Mouse (Mus musculus): Measurements from ENCODE around the gene Akap8. TPM values are rescaled to one million over a fixed set of nuclear protein-coding genes. Genes with fewer than 3 reads are reported as not detected.

Akap8 gene
- total and polyA plus RNA-seq, 3 experiments: 77.9 to 127 (median 101) TPM

- Histone ChIP-seq H3K9me3 (replicated peaks; ENCODE audit: insufficient read depth, low read length) (no peaks in the 10 kb centered on the region), H3K9ac (ENCODE audit: control insufficient read depth, low read depth, low read length, poor library complexity, severe bottlenecking) (peak within 1 kb of the TSS; percentile 90), H3K4me1 (ENCODE audit: control insufficient read depth in 1 of 2, insufficient read depth in 2 of 2, low read length in 2 of 2) (peaks cover 6 to 8% of the 10 kb centered on the region in 2 experiments; a peak in 3 of 4 replicates), H3K27ac (ENCODE audit: control insufficient read depth, low read depth, low read length) (peak within 1 kb of the TSS; percentile 83), H3K36me3 (ENCODE audit: control insufficient read depth in 1 of 2, insufficient read depth in 2 of 2, low read length in 2 of 2) (peaks cover 0 to 13% of the 10 kb centered on the region in 2 experiments; a peak in 3 of 4 replicates), H3K79me2 (ENCODE audit: control insufficient read depth, insufficient read depth, low read length, poor library complexity) (peaks cover 23% of the 10 kb centered on the region), H3K27me3 (ENCODE audit: control insufficient read depth in 1 of 2, insufficient read depth in 2 of 2, low read length in 2 of 2) (no peaks in the 10 kb centered on the region), H3K4me3 (ENCODE audit: control insufficient read depth in 1 of 2, insufficient read depth in 1 of 2, low read depth in 2 of 2, low read length in 2 of 2) (peak within 1 kb of the TSS; percentile 91 to 94)
- DNase-seq (ENCODE audit: low read depth, low spot score): peak; percentile 99
- TF ChIP-seq ZNF384 (IDR thresholded peaks at IDR 0.05; ENCODE audit: low read depth, low read length) (no peak), MAX (IDR thresholded peaks at IDR 0.05; ENCODE audit: low read length) (peak; percentile 89), MEF2A (IDR thresholded peaks at IDR 0.05; ENCODE audit: extremely low read depth, insufficient replicate concordance, low read depth, low read length, poor library complexity, severe bottlenecking) (no peak), NELFE (IDR thresholded peaks at IDR 0.05; ENCODE audit: low read depth, low read length) (peak; percentile 82), CTCF (IDR thresholded peaks at IDR 0.05 in 2 of 3, conservative IDR thresholded peaks at IDR 0.05 in 1 of 3; ENCODE audit: control insufficient read depth in 1 of 3, insufficient read depth in 1 of 3, low read depth in 2 of 3, low read length in 3 of 3, poor library complexity in 1 of 3, severe bottlenecking in 1 of 3) (no peak), USF2 (IDR thresholded peaks at IDR 0.05; ENCODE audit: borderline replicate concordance in 1 of 2, insufficient read depth in 1 of 2, low read depth in 1 of 2, low read length in 2 of 2) (no peak), POLR2A (IDR thresholded peaks at IDR 0.05; ENCODE audit: control insufficient read depth in 1 of 2, insufficient read depth in 1 of 2, low read depth in 1 of 2, low read length in 2 of 2, poor library complexity in 1 of 2) (peak; percentile 92 to 94), TAL1 (IDR thresholded peaks at IDR 0.05; ENCODE audit: low read length) (no peak), MAFK (IDR thresholded peaks at IDR 0.05; ENCODE audit: borderline replicate concordance, low read depth, low read length) (no peak), MYB (IDR thresholded peaks at IDR 0.05; ENCODE audit: low read depth, low read length) (peak; percentile 19; the same call in 1 of the 2 replicates), POLR2AphosphoS2 (IDR thresholded peaks at IDR 0.05; ENCODE audit: low read length) (peak; percentile 89), ETS1 (IDR thresholded peaks at IDR 0.05; ENCODE audit: low read depth, low read length) (no peak), ELF1 (IDR thresholded peaks at IDR 0.05; ENCODE audit: low read depth, low read length) (no peak), MYC (IDR thresholded peaks at IDR 0.05; ENCODE audit: low read depth, low read length) (peak; percentile 96), JUND (IDR thresholded peaks at IDR 0.05; ENCODE audit: low read depth, low read length) (no peak), CHD2 (IDR thresholded peaks at IDR 0.05; ENCODE audit: low read length) (peak; percentile 87), ZKSCAN1 (IDR thresholded peaks at IDR 0.05; ENCODE audit: low read depth, low read length) (no peak), RCOR1 (IDR thresholded peaks at IDR 0.05; ENCODE audit: low read depth, low read length) (no peak), HCFC1 (IDR thresholded peaks at IDR 0.05; ENCODE audit: low read depth, low read length) (peak; percentile 69), TBP (IDR thresholded peaks at IDR 0.05; ENCODE audit: low read depth, low read length) (peak; percentile 88), UBTF (IDR thresholded peaks at IDR 0.05; ENCODE audit: borderline replicate concordance, insufficient read depth, low read depth, low read length) (no peak), SMC3 (IDR thresholded peaks at IDR 0.05; ENCODE audit: low read depth, low read length) (no peak), NRF1 (IDR thresholded peaks at IDR 0.05; ENCODE audit: insufficient read depth, low read depth, low read length, poor library complexity, severe bottlenecking) (peak; percentile 39; the same call in 1 of the 2 replicates), GABPA (IDR thresholded peaks at IDR 0.05; ENCODE audit: low read depth, low read length) (no peak), USF1 (IDR thresholded peaks at IDR 0.05; ENCODE audit: low read depth, low read length) (no peak), BHLHE40 (IDR thresholded peaks at IDR 0.05; ENCODE audit: borderline replicate concordance, low read depth, low read length) (no peak), CHD1 (IDR thresholded peaks at IDR 0.05; ENCODE audit: low read depth, low read length) (no peak), POLR2AphosphoS5 (IDR thresholded peaks at IDR 0.05; ENCODE audit: borderline replicate concordance, low read depth, low read length) (no peak), TCF12 (IDR thresholded peaks at IDR 0.05; ENCODE audit: low read depth, low read length) (peak; percentile 22; the same call in 1 of the 2 replicates), MXI1 (IDR thresholded peaks at IDR 0.05; ENCODE audit: low read depth, low read length) (peak; percentile 98), E2F4 (IDR thresholded peaks at IDR 0.05; ENCODE audit: borderline replicate concordance, low read depth, low read length) (no peak), MAZ (IDR thresholded peaks at IDR 0.05; ENCODE audit: low read depth, low read length) (no peak), RAD21 (IDR thresholded peaks at IDR 0.05; ENCODE audit: low read depth, low read length) (no peak), EP300 (IDR thresholded peaks at IDR 0.05; ENCODE audit: low read depth in 1 of 2, low read length in 2 of 2) (no peak), ZC3H11A (IDR thresholded peaks at IDR 0.05; ENCODE audit: low read depth, low read length) (no peak), SIN3A (IDR thresholded peaks at IDR 0.05; ENCODE audit: low read length) (peak; percentile 92), KAT2A (conservative IDR thresholded peaks at IDR 0.05; ENCODE audit: low read depth, low read length) (no peak; the same call in 1 of the 2 replicates)
These were observed 29.4 kb upstream of the Akap8 start, which contains the start of gene Akap8l for GRCm38 (mm10) chr17:32350382-32350983. Gene Akap8l (minus strand): TSS chr17:32350607.
